Mouse (Mus musculus) stomach, postnatal 0 days (tissue): ENCODE measurements at regions not wholly inside any gene's neighbourhood (a gene's known extent, or its start where the extent isn't known, plus 50 kb on each side); places are given as distances from the start of the nearest gene placed in this dataset.

Experiments used
- ATAC-seq: fragments of 200-750 bp; cut with Nextera tagmentation; 2 replicates; pipeline ENCODE4 v1.8.0; 2017; ENCODE audit not compliant: low FRiP score, low TSS enrichment
- DNase-seq: peaks from one replicate; pipeline ENCODE4 v3.0.0-alpha.2; 2016; ENCODE audit warnings: low spot score
- H3K27ac ChIP-seq: fragments of 300-500 bp; sonication (generic); replicated peaks from 2 replicates; pipeline ENCODE4 v1.5.1; 2014; ENCODE audit warnings: mild to moderate bottlenecking, control low read depth
- H3K27me3 ChIP-seq: fragments of 300-500 bp; sonication (generic); 2 replicates; pipeline ENCODE4 v1.6.1; 2014; ENCODE audit warnings: low read length; ENCODE audit not compliant: control insufficient read depth, insufficient read depth
- H3K36me3 ChIP-seq: fragments of 300-500 bp; sonication (generic); 2 replicates; pipeline ENCODE4 v1.6.1; 2014; ENCODE audit warnings: low read length, mixed read lengths; ENCODE audit not compliant: control insufficient read depth, insufficient read depth
- H3K4me1 ChIP-seq: fragments of 300-500 bp; sonication (generic); replicated peaks from 2 replicates; pipeline ENCODE4 v1.6.1; 2014; ENCODE audit warnings: antibody characterized with exemption; ENCODE audit not compliant: control insufficient read depth, insufficient read depth
- H3K4me2 ChIP-seq: fragments of 300-500 bp; sonication (generic); replicated peaks from 2 replicates; pipeline ENCODE4 v1.6.1; 2014; ENCODE audit warnings: low read depth, mild to moderate bottlenecking, control low read depth, moderate library complexity
- H3K4me3 ChIP-seq: fragments of 300-500 bp; sonication (generic); 2 replicates; pipeline ENCODE4 v1.5.1; 2014; ENCODE audit warnings: low read depth, low read length, control low read depth
- H3K9ac ChIP-seq: fragments of 300-500 bp; sonication (generic); 2 replicates; pipeline ENCODE4 v1.6.1; 2014; ENCODE audit warnings: mild to moderate bottlenecking, low read length, control low read depth, mixed read lengths
- H3K9me3 ChIP-seq: fragments of 300-500 bp; sonication (generic); 2 replicates; pipeline ENCODE4 v1.6.1; 2016; ENCODE audit warnings: low read length; ENCODE audit not compliant: control insufficient read depth
- CTCF ChIP-seq: IDR thresholded peaks from 2 replicates; pipeline ENCODE4 v1.5.1; 2016; ENCODE audit warnings: antibody characterized with exemption, low read depth, mild to moderate bottlenecking, moderate library complexity
- EP300 ChIP-seq: optimal IDR thresholded peaks from 2 replicates; pipeline ENCODE3; 2016; ENCODE audit warnings: antibody characterized with exemption
- WGBS: fragments of 180-500 bp; shearing (Covaris S2); extraction: QIAGEN DNeasy Blood & Tissue Kit; methylation state at CpG from one replicate; pipeline ENCODE4 v1.1.7; 2014; 5-methylcytosine and 5-hydroxymethylcytosine counted together

GRCm38 (mm10) chr5:91813547-91814416 lies 149.1 kb downstream of the Rchy1 start:
- TF ChIP-seq CTCF (no peak), EP300 (no peak)
- WGBS: 75% methylated on average over 5 of the region's 5 CpGs

GRCm38 (mm10) chr5:91807070-91808065 lies 155.5 kb downstream of the Rchy1 start:
- no peak for DNase-seq
- no peak for ATAC-seq
- 65% methylated on average over 18 of the region's 18 CpGs for WGBS

More at GRCm38 (mm10) chr5:91813547-91814416, 149.1 kb downstream of the Rchy1 start:
- H3K9me3 ChIP-seq: no peaks in the 10 kb centered on the region
- ATAC-seq: no peak
- no peak overlapping the region for H3K27ac ChIP-seq
- H3K4me3 ChIP-seq: no peak overlapping the region
- H3K4me2 ChIP-seq: no peak overlapping the region
- H3K4me1 ChIP-seq: no peaks in the 10 kb centered on the region
- no peaks in the 10 kb centered on the region for H3K36me3 ChIP-seq
- H3K9ac ChIP-seq: no peak overlapping the region
- DNase-seq: no peak
- H3K27me3 ChIP-seq: no peaks in the 10 kb centered on the region

GRCm38 (mm10) chr5:91801297-91801980 lies 161.4 kb downstream of the Rchy1 start:
- Histone ChIP-seq H3K4me1 (no peaks in the 10 kb centered on the region), H3K27ac (no peak overlapping the region), H3K9me3 (no peaks in the 10 kb centered on the region), H3K36me3 (no peaks in the 10 kb centered on the region), H3K4me3 (no peak overlapping the region), H3K4me2 (no peak overlapping the region), H3K9ac (no peak overlapping the region), H3K27me3 (no peaks in the 10 kb centered on the region)
- WGBS: 83% methylated on average over 3 of the region's 3 CpGs
- ATAC-seq (no peak), DNase-seq (no peak)
- TF ChIP-seq EP300 (no peak), CTCF (no peak)

More at GRCm38 (mm10) chr5:91807070-91808065, 155.5 kb downstream of the Rchy1 start:
- Histone ChIP-seq H3K4me1 (no peaks in the 10 kb centered on the region), H3K36me3 (no peaks in the 10 kb centered on the region), H3K9me3 (no peaks in the 10 kb centered on the region), H3K9ac (no peak overlapping the region), H3K27ac (no peak overlapping the region), H3K4me3 (no peak overlapping the region), H3K27me3 (no peaks in the 10 kb centered on the region), H3K4me2 (no peak overlapping the region)
- TF ChIP-seq EP300: no peak
- TF ChIP-seq CTCF: no peak

GRCm38 (mm10) chr5:91797362-91797761 lies 165.5 kb downstream of the Rchy1 start:
- Histone ChIP-seq H3K9ac (no peak overlapping the region), H3K36me3 (no peaks in the 10 kb centered on the region), H3K4me3 (no peak overlapping the region), H3K27ac (no peak overlapping the region), H3K4me2 (no peak overlapping the region), H3K27me3 (no peaks in the 10 kb centered on the region), H3K9me3 (no peaks in the 10 kb centered on the region), H3K4me1 (no peaks in the 10 kb centered on the region)
- DNase-seq (no peak), ATAC-seq (no peak)
- TF ChIP-seq CTCF: no peak
- TF ChIP-seq EP300: no peak
- 72% methylated on average over 3 of the region's 3 CpGs for WGBS

- no peak overlapping the region for H3K4me2 ChIP-seq
- H3K4me3 ChIP-seq: no peak overlapping the region
- H3K9me3 ChIP-seq: no peaks in the 10 kb centered on the region
- H3K36me3 ChIP-seq: no peaks in the 10 kb centered on the region
- H3K27me3 ChIP-seq: no peaks in the 10 kb centered on the region
- DNase-seq (no peak), ATAC-seq (no peak)
- 37% methylated on average over 6 of the region's 6 CpGs for WGBS
- H3K9ac ChIP-seq: no peak overlapping the region
- no peak for TF ChIP-seq EP300
- no peak for TF ChIP-seq CTCF
- H3K27ac ChIP-seq: no peak overlapping the region
- no peaks in the 10 kb centered on the region for H3K4me1 ChIP-seq
These were observed 170.1 kb downstream of the Rchy1 start for GRCm38 (mm10) chr5:91792732-91793131.
